Mouse (Mus musculus) heart, embryonic 16.5 days (tissue): ENCODE measurements around the gene Zdbf2. TPM values are rescaled to one million over a fixed set of nuclear protein-coding genes. Genes with fewer than 3 reads are reported as not detected.
"Not testable (repeated sequence)": the region's sequence is repeated elsewhere in the genome, so short reads cannot be mapped to it uniquely, and the experiment has no call there.

Source experiments
- ATAC-seq: fragments of 200-750 bp; cut with Nextera tagmentation; replicated peaks from 2 replicates; pipeline ENCODE4 v1.8.0; 2017; ENCODE audit warnings: moderate number of reproducible peaks; ENCODE audit not compliant: insufficient read depth, low FRiP score; ENCODE audit errors: extremely low read depth
- H3K27ac ChIP-seq: fragments of 300-500 bp; sonication (generic); 2 replicates; pipeline ENCODE4 v1.5.1; 2014; ENCODE audit warnings: mild to moderate bottlenecking, low read length, control low read depth, moderate library complexity
- H3K27me3 ChIP-seq: fragments of 300-500 bp; sonication (generic); 2 replicates; pipeline ENCODE4 v1.6.1; 2014; ENCODE audit warnings: low read length, mixed read lengths; ENCODE audit not compliant: control insufficient read depth, insufficient read depth
- H3K36me3 ChIP-seq: fragments of 300-500 bp; sonication (generic); 2 replicates; pipeline ENCODE4 v1.6.1; 2014; ENCODE audit not compliant: control insufficient read depth, insufficient read depth
- H3K4me1 ChIP-seq: fragments of 300-500 bp; sonication (generic); 2 replicates; pipeline ENCODE4 v1.6.1; 2014; ENCODE audit warnings: low read length, mixed read lengths; ENCODE audit not compliant: control insufficient read depth, insufficient read depth
- H3K4me2 ChIP-seq: fragments of 300-500 bp; sonication (generic); 2 replicates; pipeline ENCODE4 v1.6.1; 2014; ENCODE audit warnings: low read depth, mild to moderate bottlenecking, control low read depth, low read length
- H3K4me3 ChIP-seq: fragments of 300-500 bp; sonication (generic); 2 replicates; pipeline ENCODE4 v1.5.1; 2014; ENCODE audit warnings: mild to moderate bottlenecking, control low read depth, low read length
- H3K9ac ChIP-seq: fragments of 300-500 bp; sonication (generic); 2 replicates; pipeline ENCODE4 v1.6.1; 2014; ENCODE audit warnings: low read length, control low read depth
- H3K9me3 ChIP-seq: fragments of 300-500 bp; sonication (generic); replicated peaks from 2 replicates; pipeline ENCODE4 v1.6.1; 2016; ENCODE audit warnings: low read length; ENCODE audit not compliant: control insufficient read depth
- WGBS: fragments of 180-500 bp; shearing (Covaris S2); extraction: QIAGEN DNeasy Blood & Tissue Kit; methylation state at CpG from one replicate; pipeline ENCODE4 v1.1.7; 2014; 5-methylcytosine and 5-hydroxymethylcytosine counted together
- microRNA-seq: library from miRNA; unstranded; fragments of <30 nt; microRNA quantifications from one replicate; pipeline ENCODE4, GENCODE M21; 2017
- polyA plus RNA-seq: library from polyadenylated mRNA; unstranded; fragments of >200 nt; fragmentation: Nextera tagmentation; extraction: Ambion mirVana; gene quantifications from 2 replicates; pipeline ENCODE4 v1.2.1, GENCODE M21; 2015

The Zdbf2 gene
- polyA plus RNA-seq, 1 experiment from 2014 or later: 3.2 TPM

DNA sequence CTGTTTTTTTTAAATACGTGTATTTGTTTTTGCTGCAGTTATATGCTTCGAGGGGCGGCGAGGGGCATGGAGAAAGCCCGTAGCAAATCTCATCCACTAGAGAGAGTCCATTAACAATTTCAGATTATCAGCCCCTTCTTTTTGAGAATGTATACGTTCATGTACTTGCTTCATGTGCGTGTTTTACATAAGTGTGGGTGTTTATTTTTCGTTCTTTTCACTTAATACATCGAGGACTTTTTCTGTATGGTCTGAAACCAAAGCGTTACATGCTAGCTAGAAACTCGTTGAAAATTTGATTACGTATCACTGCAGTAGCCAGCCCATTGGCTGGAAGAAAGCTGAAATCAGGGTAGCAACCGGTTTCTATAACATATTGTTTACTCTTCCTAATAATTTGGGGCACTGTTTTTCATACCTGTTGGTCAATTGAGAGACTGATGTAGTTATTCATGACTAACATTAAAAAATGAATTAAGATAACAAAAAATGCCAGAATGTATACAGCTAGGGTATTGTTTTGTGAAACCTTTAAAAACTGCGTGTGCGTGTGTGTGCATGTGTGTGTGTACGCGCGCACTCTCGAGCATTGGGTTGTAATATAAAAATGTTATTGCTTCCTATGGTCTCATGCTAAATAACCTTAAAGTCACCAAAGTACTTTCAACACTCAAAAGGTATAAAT, 1.1 kb downstream of the Zdbf2 start:
- Histone ChIP-seq H3K9ac (peak overlapping the region; percentile 75), H3K27ac (no peak overlapping the region), H3K36me3 (no peaks in the 10 kb centered on the region), H3K9me3 (no peaks in the 10 kb centered on the region), H3K4me1 (peaks cover 5% of the 10 kb centered on the region), H3K4me2 (peak overlapping the region; percentile 62), H3K27me3 (peaks cover 45% of the 10 kb centered on the region), H3K4me3 (peak overlapping the region; percentile 64)
- WGBS: 13% methylated on average over 19 of the region's 19 CpGs
- no peak for ATAC-seq

DNA sequence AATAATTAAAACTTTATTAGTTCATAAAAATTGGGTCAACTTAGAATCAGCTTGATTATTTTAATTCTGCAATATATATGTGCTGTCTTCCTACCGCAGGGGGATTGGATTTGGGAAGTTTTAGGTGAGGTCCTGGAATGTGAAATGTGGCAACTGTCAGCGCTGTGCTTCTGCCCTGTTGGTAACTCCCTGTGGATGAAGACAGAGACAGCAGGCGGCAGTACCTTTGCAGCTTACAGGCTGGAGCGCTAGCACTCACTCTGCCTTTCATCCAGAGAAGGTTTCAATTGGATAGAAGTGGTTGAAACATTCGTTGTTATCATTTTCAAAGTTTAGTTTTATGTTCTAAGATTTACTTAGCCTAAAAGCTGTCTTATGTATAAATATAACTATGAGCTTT, 5.0 kb downstream of the Zdbf2 start:
- no peak overlapping the region for H3K9ac ChIP-seq
- peaks cover 3% of the 10 kb centered on the region for H3K4me1 ChIP-seq
- peaks cover 15% of the 10 kb centered on the region for H3K27me3 ChIP-seq
- WGBS: 36% methylated on average over 5 of the region's 5 CpGs
- no peak overlapping the region for H3K27ac ChIP-seq
- no peak overlapping the region for H3K4me3 ChIP-seq
- no peak overlapping the region for H3K4me2 ChIP-seq
- no peaks in the 10 kb centered on the region for H3K9me3 ChIP-seq
- no peaks in the 10 kb centered on the region for H3K36me3 ChIP-seq
- peak; percentile 60; the same call in 1 of the 2 replicates for ATAC-seq

DNA sequence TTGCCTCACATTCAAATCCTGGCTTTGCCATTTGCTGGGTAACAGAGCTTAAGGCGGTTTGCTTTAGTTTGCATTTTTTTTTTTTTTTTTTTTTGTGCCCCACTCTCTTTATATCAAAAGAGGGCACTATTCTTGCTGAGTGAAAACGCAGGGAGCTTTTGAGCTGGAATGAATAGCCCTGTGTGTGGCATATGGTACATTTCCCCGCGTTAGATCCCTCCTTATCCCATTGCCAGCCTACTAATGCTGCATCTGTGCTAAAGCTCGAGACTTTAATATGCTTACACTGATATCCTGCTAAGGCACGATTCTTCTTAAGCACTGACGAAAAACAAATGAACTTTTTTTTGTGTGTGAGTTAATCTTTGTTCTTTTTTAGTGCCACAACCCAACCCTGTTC, 20.9 kb downstream of the Zdbf2 start:
- Histone ChIP-seq H3K9me3 (no peaks in the 10 kb centered on the region), H3K27ac (no peak overlapping the region), H3K9ac (no peak overlapping the region), H3K4me3 (no peak overlapping the region), H3K36me3 (no peaks in the 10 kb centered on the region), H3K27me3 (no peaks in the 10 kb centered on the region), H3K4me2 (no peak overlapping the region), H3K4me1 (no peaks in the 10 kb centered on the region)
- 54% methylated on average over 7 of the region's 7 CpGs for WGBS
- no peak for ATAC-seq

DNA sequence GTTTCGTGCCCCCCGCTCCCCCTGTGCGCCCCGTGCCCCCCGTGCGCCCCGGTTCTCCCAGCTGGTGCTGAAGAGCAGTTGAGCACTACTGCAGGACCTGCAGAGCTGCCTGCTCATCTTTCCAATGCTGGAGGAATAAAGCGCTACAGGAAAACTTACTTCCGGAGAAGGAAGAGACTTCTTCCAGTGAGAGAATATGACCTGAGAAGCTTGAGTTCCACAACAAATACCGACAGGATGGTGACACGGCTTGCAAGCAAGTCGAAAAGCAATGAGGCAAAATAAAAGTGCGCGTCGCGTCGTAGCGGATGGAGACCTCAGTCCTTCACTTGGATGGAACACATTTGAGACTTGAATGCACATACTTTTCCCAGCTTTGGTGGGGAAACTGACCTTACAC, 36.6 kb downstream of the Zdbf2 start:
- WGBS: 44% methylated on average over 18 of the region's 18 CpGs
- Histone ChIP-seq H3K36me3 (peaks cover 4% of the 10 kb centered on the region; the same call in 1 of the 2 replicates), H3K27me3 (peaks cover 7% of the 10 kb centered on the region), H3K4me3 (peak overlapping the region; percentile 2), H3K9me3 (peaks cover 3% of the 10 kb centered on the region; the same call in 1 of the 2 replicates), H3K9ac (no peak overlapping the region), H3K27ac (no peak overlapping the region), H3K4me1 (no peaks in the 10 kb centered on the region), H3K4me2 (peak overlapping the region; percentile 49)
- ATAC-seq: no peak

DNA sequence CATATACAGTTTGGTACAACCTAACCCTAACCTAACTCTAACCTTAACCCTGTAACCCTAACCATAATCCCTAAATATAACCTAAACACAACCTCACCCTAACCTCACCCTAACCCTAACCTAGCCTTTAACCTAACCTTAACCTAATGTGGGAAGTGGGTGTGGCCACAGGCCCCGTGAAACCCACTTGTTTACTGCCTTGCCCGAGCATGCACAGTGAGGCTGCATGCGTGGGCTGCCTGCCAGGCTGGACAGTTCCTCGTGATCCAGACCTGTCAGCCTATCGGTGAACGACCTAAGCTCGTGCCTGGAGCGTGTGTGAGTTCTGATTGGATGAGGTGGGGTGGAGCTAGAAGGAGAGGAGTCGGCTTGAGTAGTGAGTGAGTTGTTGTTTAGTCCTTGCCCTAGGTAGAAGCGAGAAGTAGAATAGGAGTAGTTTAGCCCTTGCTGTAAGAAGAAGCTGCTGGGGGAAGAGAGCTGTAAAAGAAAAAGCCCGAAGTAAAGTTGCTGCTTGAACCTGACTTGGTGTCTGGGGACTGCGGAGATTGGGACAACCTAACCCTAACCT, 50.6 kb downstream of the Zdbf2 start:
- H3K4me2 ChIP-seq, H3K4me3 ChIP-seq, H3K27me3 ChIP-seq, H3K9me3 ChIP-seq, H3K27ac ChIP-seq, H3K4me1 ChIP-seq, H3K36me3 ChIP-seq, ATAC-seq, H3K9ac ChIP-seq: not testable (repeated sequence)
- 37% methylated on average over 12 of the region's 12 CpGs for WGBS

Small RNAs within 50 kb of the gene (microRNA-seq; reads per million reads assigned to microRNA genes)
- gene Gm24513: not detected

Other genes with a start within 250 kb of the Zdbf2 start
- gene Ino80d, start 158.6 kb upstream of the Zdbf2 start, polyA plus RNA-seq: 8.0 and 9.4 TPM in 2 replicates
- 296 and 333 TPM in 2 replicates for gene Eef1b2, start 96.4 kb upstream of the Zdbf2 start, polyA plus RNA-seq
- 450 and 470 TPM in 2 replicates for gene Ndufs1, start 96.4 kb upstream of the Zdbf2 start, polyA plus RNA-seq
- 0.12 and 0.30 TPM in 2 replicates for gene Gpr1, start 58.7 kb upstream of the Zdbf2 start, polyA plus RNA-seq
- 1.4 and 1.5 TPM in 2 replicates for gene Adam23, start 172.6 kb downstream of the Zdbf2 start, polyA plus RNA-seq